Comparison of ENCODE assay signal across 13 mouse cellular contexts in the genomic region with DNA sequence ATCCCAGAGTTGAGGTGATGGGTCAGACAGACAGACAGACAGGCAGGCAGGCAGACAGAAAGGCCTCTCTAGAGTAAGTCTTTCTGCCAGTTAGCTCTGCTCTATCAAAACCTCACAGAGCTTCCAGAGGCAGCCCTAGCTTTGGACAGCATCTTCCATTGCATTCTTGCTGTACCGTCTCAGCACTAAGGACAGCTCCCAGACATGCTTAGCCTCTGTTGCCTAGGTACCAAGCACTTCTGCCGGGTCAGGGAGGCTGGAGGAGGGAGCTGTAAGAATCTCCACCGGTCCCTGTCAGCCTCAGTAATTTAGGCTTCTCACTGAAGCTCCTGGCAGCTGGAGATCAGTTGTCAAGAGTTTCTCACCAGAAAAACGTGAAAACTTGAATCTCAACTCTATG.
A peak's percentile ranks its signal among the peaks of the same experiment; 100 is the strongest.
DNase-seq lines count a peak whose midpoint lies in the region; ATAC-seq lines count a peak whose summit lies in the region.
"Had no signal": no experiment of that assay in that cellular context is flagged by ENCODE, and none has a peak within 500 bp of the region (broad histone marks: within the 10 kb centered on the region; RNA-seq: fewer than 3 reads in every experiment).

No protein-coding gene starts in this region.

- H3K36me3 ChIP-seq in hindbrain, embryonic 11.5 days (ENCODE audit: control insufficient read depth, insufficient read depth, low read length) = no peaks in the 10 kb centered on the region
- no peaks in the 10 kb centered on the region for H3K36me3 ChIP-seq in hindbrain, embryonic 12.5 days
- H3K36me3 ChIP-seq in embryonic facial prominence, embryonic 14.5 days (ENCODE audit: control insufficient read depth, insufficient read depth, low read length) = no peaks in the 10 kb centered on the region
- H3K36me3 ChIP-seq: limb, embryonic 13.5 days had no signal

- H3K27ac ChIP-seq in hindbrain, embryonic 11.5 days (ENCODE audit: low read depth, low read length) = no peak overlapping the region
- H3K27ac ChIP-seq in hindbrain, embryonic 12.5 days = no peak overlapping the region
- no peak overlapping the region for H3K27ac ChIP-seq in embryonic facial prominence, embryonic 14.5 days (replicated peaks; ENCODE audit: low read depth, low read length)
- H3K27ac ChIP-seq: limb, embryonic 13.5 days had no signal

- H3K9ac ChIP-seq in hindbrain, embryonic 11.5 days (ENCODE audit: low read depth, low read length) = no peak overlapping the region
- H3K9ac ChIP-seq in hindbrain, embryonic 12.5 days = no peak overlapping the region
- no peak overlapping the region for H3K9ac ChIP-seq in embryonic facial prominence, embryonic 14.5 days (ENCODE audit: low read depth, low read length)
- H3K9ac ChIP-seq: limb, embryonic 13.5 days had no signal

- 2% methylated on average over 4 of the region's 4 CpGs for WGBS in hindbrain, embryonic 11.5 days
- 2% methylated on average over 4 of the region's 4 CpGs for WGBS in hindbrain, embryonic 12.5 days
- under 1% methylated on average over 4 of the region's 4 CpGs for WGBS in embryonic facial prominence, embryonic 14.5 days

- no peak overlapping the region for H3K4me3 ChIP-seq in hindbrain, embryonic 11.5 days (ENCODE audit: low read depth, low read length)
- no peak overlapping the region for H3K4me3 ChIP-seq in hindbrain, embryonic 12.5 days
- H3K4me3 ChIP-seq in embryonic facial prominence, embryonic 14.5 days (ENCODE audit: low read depth, low read length) = no peak overlapping the region
- H3K4me3 ChIP-seq: limb, embryonic 13.5 days had no signal

- H3K27me3 ChIP-seq in hindbrain, embryonic 11.5 days (ENCODE audit: control insufficient read depth, insufficient read depth, low read length) = no peaks in the 10 kb centered on the region
- no peaks in the 10 kb centered on the region for H3K27me3 ChIP-seq in hindbrain, embryonic 12.5 days
- H3K27me3 ChIP-seq in embryonic facial prominence, embryonic 14.5 days (replicated peaks; ENCODE audit: control insufficient read depth, insufficient read depth, low read length) = no peaks in the 10 kb centered on the region
- H3K27me3 ChIP-seq: limb, embryonic 13.5 days had no signal

- H3K9me3 ChIP-seq in hindbrain, embryonic 11.5 days (ENCODE audit: control insufficient read depth, low read length) = no peaks in the 10 kb centered on the region
- 0 out of 2 replicates have a peak, but pooled peaks cover 3% of the 10 kb centered on the region for H3K9me3 ChIP-seq in hindbrain, embryonic 12.5 days (replicated peaks)
- no peaks in the 10 kb centered on the region for H3K9me3 ChIP-seq in embryonic facial prominence, embryonic 14.5 days (ENCODE audit: control insufficient read depth, low read length)
- H3K9me3 ChIP-seq: limb, embryonic 13.5 days had no signal

- H3K4me2 ChIP-seq in hindbrain, embryonic 11.5 days (replicated peaks; ENCODE audit: low read depth, low read length) = no peak overlapping the region
- H3K4me2 ChIP-seq in hindbrain, embryonic 12.5 days (replicated peaks) = no peak overlapping the region
- no peak overlapping the region for H3K4me2 ChIP-seq in embryonic facial prominence, embryonic 14.5 days (ENCODE audit: low read depth, low read length)
- H3K4me2 ChIP-seq: limb, embryonic 13.5 days had no signal

- no peaks in the 10 kb centered on the region for H3K4me1 ChIP-seq in hindbrain, embryonic 11.5 days (replicated peaks; ENCODE audit: control insufficient read depth, insufficient read depth, low read length)
- H3K4me1 ChIP-seq in hindbrain, embryonic 12.5 days = no peaks in the 10 kb centered on the region
- H3K4me1 ChIP-seq in embryonic facial prominence, embryonic 14.5 days (ENCODE audit: control insufficient read depth, insufficient read depth, low read length) = no peaks in the 10 kb centered on the region
- H3K4me1 ChIP-seq: limb, embryonic 13.5 days had no signal

- DNase-seq in hindbrain, embryonic 11.5 days (ENCODE audit: low spot score) = peak; percentile 64
- DNase-seq in 3T3-L1 (ENCODE audit: low read depth, low spot score) = peak; percentile 42
- DNase-seq in ES-CJ7 (ENCODE audit: low read depth, low spot score) = peak; percentile 72
- peak; percentile 88 for DNase-seq in embryonic facial prominence, embryonic 14.5 days (ENCODE audit: low spot score)
- no peak for DNase-seq in right cerebral cortex, postnatal 4 days
- no peak for DNase-seq in layer of hippocampus, postnatal 36 days
- DNase-seq in frontal cortex, postnatal 25 days (ENCODE audit: low spot score in 2 of 2) = no peak
- DNase-seq: cerebellum, adult 9-10 months; right cerebral cortex, postnatal 25 days had no signal

- ATAC-seq in hindbrain, embryonic 11.5 days (ENCODE audit: low FRiP score) = no peak
- ATAC-seq in hindbrain, embryonic 12.5 days (ENCODE audit: low FRiP score) = no peak
- no peak for ATAC-seq in embryonic facial prominence, embryonic 14.5 days (ENCODE audit: low read depth)
- ATAC-seq: forebrain, embryonic 16.5 days; midbrain, embryonic 16.5 days had no signal

Comparison
In these comparisons a context has a peak if more than half of its experiments do, and no peak if none do; other contexts are left out.
1. DNase-seq: peak in hindbrain, embryonic 11.5 days (single experiment), 3T3-L1 (single experiment), ES-CJ7 (single experiment) and embryonic facial prominence, embryonic 14.5 days (single experiment); none in right cerebral cortex, postnatal 4 days (single experiment), layer of hippocampus, postnatal 36 days (0 of 2) and frontal cortex, postnatal 25 days (0 of 2).